Mouse (Mus musculus) CH12.LX (cell line): ENCODE data around the gene Jak2. TPM values are rescaled to one million over a fixed set of nuclear protein-coding genes. Genes with fewer than 3 reads are reported as not detected.
A peak's percentile ranks its signal among the peaks of the same experiment; 100 is the strongest.

Experiments
- DNase-seq: peaks from one replicate; pipeline ENCODE4 v3.0.0-alpha.2; 2013; ENCODE audit errors: extremely low read depth
- H3K27ac ChIP-seq: 2 replicates; pipeline ENCODE4 v1.5.1; 2012; ENCODE audit warnings: low read depth, mild to moderate bottlenecking, control low read depth, moderate library complexity; ENCODE audit not compliant: insufficient read depth
- H3K27me3 ChIP-seq: replicated peaks from 2 replicates; pipeline ENCODE3; 2012; ENCODE audit warnings: inconsistent platforms
- H3K36me3 ChIP-seq, 2 experiments: replicated peaks in 1 of 2; 2 replicates each; pipeline versions ENCODE3 to v1.6.1; 2012; ENCODE audit warnings: inconsistent platforms in 1 of 2, low read length in 1 of 2, mild to moderate bottlenecking in 1 of 2, mixed read lengths in 1 of 2, moderate library complexity in 1 of 2; ENCODE audit not compliant: control insufficient read depth in 1 of 2, insufficient read depth in 1 of 2
- H3K4me1 ChIP-seq, 2 experiments: 2 replicates each; pipeline ENCODE4 v1.6.1; 2012; ENCODE audit warnings: inconsistent platforms in 1 of 2, moderate library complexity in 1 of 2; ENCODE audit not compliant: insufficient read depth in 2 of 2, control insufficient read depth in 1 of 2
- H3K4me2 ChIP-seq: 2 replicates; pipeline ENCODE4 v1.6.1; 2012; ENCODE audit warnings: low read depth, mild to moderate bottlenecking, control low read depth; ENCODE audit not compliant: poor library complexity, insufficient read depth, severe bottlenecking
- H3K4me3 ChIP-seq, 3 experiments: fragments of 150-350 bp in 1 of 3; sonication (generic) in 1 of 3; replicated peaks in 1 of 3; 2 replicates each; pipeline versions ENCODE3 to v1.5.1; 2011 to 2012; ENCODE audit warnings: low read depth in 2 of 3, low read length in 2 of 3, mild to moderate bottlenecking in 2 of 3, moderate library complexity in 2 of 3, control low read depth in 1 of 3, improper control_type of control experiment in 1 of 3, inconsistent platforms in 1 of 3, mixed read lengths in 1 of 3; ENCODE audit not compliant: poor library complexity in 1 of 3
- H3K79me2 ChIP-seq: replicated peaks from 2 replicates; pipeline ENCODE4 v1.6.1; 2012; ENCODE audit warnings: mild to moderate bottlenecking, moderate library complexity; ENCODE audit not compliant: control insufficient read depth, poor library complexity, insufficient read depth, severe bottlenecking; ENCODE audit errors: extremely low read depth
- H3K9ac ChIP-seq: 2 replicates; pipeline ENCODE4 v1.6.1; 2012; ENCODE audit warnings: low read depth, mild to moderate bottlenecking, control low read depth, moderate library complexity; ENCODE audit not compliant: insufficient read depth
- H3K9me3 ChIP-seq: replicated peaks from 2 replicates; pipeline ENCODE3; 2012; ENCODE audit warnings: low read length, inconsistent platforms, mixed read lengths
- BHLHE40 ChIP-seq: IDR thresholded peaks from 2 replicates; pipeline ENCODE4 v1.6.1; 2011; ENCODE audit warnings: mild to moderate bottlenecking, low read depth, low read length, improper control_type of control experiment
- CHD2 ChIP-seq: IDR thresholded peaks from 2 replicates; pipeline ENCODE4 v1.6.1; 2011; ENCODE audit warnings: low read length, improper control_type of control experiment
- CTCF ChIP-seq, 2 experiments: IDR thresholded peaks in 1 of 2; conservative IDR thresholded peaks in 1 of 2; 2 replicates each; pipeline ENCODE4 v1.5.1; 2011 to 2012; ENCODE audit warnings: low read depth in 2 of 2, low read length in 2 of 2, improper control_type of control experiment in 1 of 2, inconsistent platforms in 1 of 2, mild to moderate bottlenecking in 1 of 2, moderate library complexity in 1 of 2
- EP300 ChIP-seq: IDR thresholded peaks from 2 replicates; pipeline ENCODE4 v1.6.1; 2011; ENCODE audit warnings: low read length, improper control_type of control experiment
- HCFC1 ChIP-seq: IDR thresholded peaks from 2 replicates; pipeline ENCODE4 v1.6.1; 2012; ENCODE audit warnings: low read depth, mild to moderate bottlenecking, inconsistent platforms, low read length, improper control_type of control experiment
- IRF4 ChIP-seq: IDR thresholded peaks from 2 replicates; pipeline ENCODE4 v1.6.1; 2014; ENCODE audit warnings: low read depth, mild to moderate bottlenecking, inconsistent platforms, low read length, improper control_type of control experiment
- JUN ChIP-seq: IDR thresholded peaks from 2 replicates; pipeline ENCODE4 v1.6.1; 2011; ENCODE audit warnings: low read depth, mild to moderate bottlenecking, low read length, improper control_type of control experiment, moderate library complexity; ENCODE audit not compliant: insufficient read depth
- JUND ChIP-seq: conservative IDR thresholded peaks from 2 replicates; pipeline ENCODE4 v1.6.1; 2011; ENCODE audit warnings: low read depth, low read length, improper control_type of control experiment
- KAT2A ChIP-seq: IDR thresholded peaks from 2 replicates; pipeline ENCODE4 v1.6.1; 2012; ENCODE audit warnings: low read length, improper control_type of control experiment, inconsistent platforms; ENCODE audit not compliant: insufficient replicate concordance
- MAFK ChIP-seq: IDR thresholded peaks from 2 replicates; pipeline ENCODE4 v1.6.1; 2011; ENCODE audit warnings: low read length, improper control_type of control experiment; ENCODE audit not compliant: insufficient replicate concordance
- MAX ChIP-seq: IDR thresholded peaks from 2 replicates; pipeline ENCODE4 v1.6.1; 2011; ENCODE audit warnings: low read length, improper control_type of control experiment
- MAZ ChIP-seq: IDR thresholded peaks from 2 replicates; pipeline ENCODE4 v1.6.1; 2012; ENCODE audit warnings: low read depth, mild to moderate bottlenecking, inconsistent platforms, low read length, improper control_type of control experiment, moderate library complexity
- MEF2A ChIP-seq: IDR thresholded peaks from 2 replicates; pipeline ENCODE4 v1.6.1; 2014; ENCODE audit warnings: low read depth, mild to moderate bottlenecking, inconsistent platforms, low read length, improper control_type of control experiment, borderline replicate concordance
- MYC ChIP-seq: IDR thresholded peaks from 2 replicates; pipeline ENCODE4 v1.6.1; 2011; ENCODE audit warnings: low read depth, mild to moderate bottlenecking, improper control_type of control experiment, low read length
- PAX5 ChIP-seq: IDR thresholded peaks from 2 replicates; pipeline ENCODE4 v1.6.1; 2012; ENCODE audit warnings: low read length, inconsistent platforms, mixed read lengths
- POLR2A ChIP-seq: IDR thresholded peaks from 2 replicates; pipeline ENCODE4 v1.6.1; 2011; ENCODE audit warnings: low read depth, mild to moderate bottlenecking, improper control_type of control experiment, low read length
- RCOR1 ChIP-seq: conservative IDR thresholded peaks from 2 replicates; pipeline ENCODE4 v1.6.1; 2012; ENCODE audit warnings: low read depth, mild to moderate bottlenecking, inconsistent platforms, low read length, improper control_type of control experiment
- SIN3A ChIP-seq: IDR thresholded peaks from 2 replicates; pipeline ENCODE4 v1.6.1; 2012; ENCODE audit warnings: low read length, improper control_type of control experiment, inconsistent platforms
- TCF12 ChIP-seq: IDR thresholded peaks from 2 replicates; pipeline ENCODE4 v1.6.1; 2014; ENCODE audit warnings: low read depth, mild to moderate bottlenecking, inconsistent platforms, low read length, improper control_type of control experiment
- USF2 ChIP-seq: conservative IDR thresholded peaks from 2 replicates; pipeline ENCODE4 v1.6.1; 2011; ENCODE audit warnings: low read depth, low read length, improper control_type of control experiment
- ZKSCAN1 ChIP-seq: IDR thresholded peaks from 2 replicates; pipeline ENCODE4 v1.6.1; 2012; ENCODE audit warnings: low read depth, inconsistent platforms, low read length, improper control_type of control experiment, borderline replicate concordance
- ZMIZ1 ChIP-seq: IDR thresholded peaks from 2 replicates; pipeline ENCODE4 v1.6.1; 2012; ENCODE audit warnings: low read depth, mild to moderate bottlenecking, inconsistent platforms, low read length, improper control_type of control experiment
- ZNF384 ChIP-seq: IDR thresholded peaks from 2 replicates; pipeline ENCODE4 v1.6.1; 2012; ENCODE audit warnings: low read depth, low read length, improper control_type of control experiment, inconsistent platforms
- dilution Hi-C: fragments of 300-500 bp; cut with MboI; formaldehyde crosslinking; loops from 2 replicates; pipeline ENCODE4 v1.14.3; 2020; ENCODE audit warnings: low sequenced_read_pairs; ENCODE audit not compliant: extremely low pct_unique_long_range_greater_than_20kb, extremely low pct_ligation_motif_present
- in situ Hi-C: fragments of 300-500 bp; cut with MboI; formaldehyde crosslinking; loops from 3 replicates; pipeline ENCODE4 v1.14.3; 2019; ENCODE audit warnings: low sequenced_read_pairs, low pct_ligation_motif_present, low pct_unique_long_range_greater_than_20kb, mixed read lengths
- polyA plus RNA-seq: library from polyadenylated mRNA; unstranded; fragments of >175 nt; gene quantifications from 2 replicates; pipeline ENCODE4 v1.2.1, GENCODE M21; 2012; ENCODE audit warnings: low read depth; ENCODE audit not compliant: insufficient read length
- total RNA-seq, 2 experiments: library from RNA; depleted of rRNA; stranded (reverse); fragments of 300-350 nt in 1 of 2; fragments of >200 nt in 1 of 2; gene quantifications; 2 replicates each; pipeline ENCODE4 v1.2.3; 2012 to 2014

The Jak2 gene
- total and polyA plus RNA-seq, 3 experiments = 6.6 to 11.5 (median 8.4) TPM

GRCm38 (mm10) chr19:29354895-29355877, 103.6 kb downstream of the Jak2 start (continued):
- TF ChIP-seq SIN3A = no peak; the same call in 1 of the 2 replicates
- no peak for TF ChIP-seq CHD2
- peak; percentile 4; the same call in 1 of the 2 replicates for TF ChIP-seq ZNF384
- no peak for TF ChIP-seq PAX5
- TF ChIP-seq MAX = no peak
- TF ChIP-seq MAZ = no peak
- no peak; the same call in 1 of the 2 replicates for TF ChIP-seq HCFC1
- no peak; the same call in 1 of the 2 replicates for TF ChIP-seq MYC
- TF ChIP-seq ZKSCAN1 = no peak
- TF ChIP-seq MEF2A = no peak; the same call in 1 of the 2 replicates
- no peak for TF ChIP-seq KAT2A
- no peak for TF ChIP-seq ZMIZ1
- TF ChIP-seq JUN = no peak

- H3K4me2 ChIP-seq = no peak overlapping the region
- no peaks in the 10 kb centered on the region for H3K27me3 ChIP-seq
- DNase-seq = no peak
- H3K4me1 ChIP-seq = peaks cover 4 to 9% of the 10 kb centered on the region in 2 experiments; a peak in 3 of 4 replicates
- dilution Hi-C loops (no loop called here), in situ Hi-C loops (loop anchor here (5.0 to 25.0 kb wide), 5 partner anchors 211 to 569 kb away; partner anchors contain the start of genes 9930021J03Rik and Ranbp6)
- no peaks in the 10 kb centered on the region for H3K79me2 ChIP-seq
- TF ChIP-seq JUND = no peak
- no peak for TF ChIP-seq IRF4
- peaks cover 11 to 47% of the 10 kb centered on the region in 2 experiments for H3K36me3 ChIP-seq
- no peak overlapping the region for H3K4me3 ChIP-seq
- no peaks in the 10 kb centered on the region for H3K9me3 ChIP-seq
- no peak overlapping the region for H3K27ac ChIP-seq
- no peak overlapping the region for H3K9ac ChIP-seq
Measured at GRCm38 (mm10) chr19:29356281-29356680, 104.7 kb downstream of the Jak2 start.

GRCm38 (mm10) chr19:29360251-29360650, 108.6 kb downstream of the Jak2 start:
- TF ChIP-seq EP300 (no peak), PAX5 (no peak), POLR2A (no peak), CHD2 (no peak), MAFK (no peak), MEF2A (no peak), ZKSCAN1 (no peak), KAT2A (no peak), TCF12 (no peak), RCOR1 (no peak), BHLHE40 (no peak), USF2 (no peak), CTCF (conservative IDR thresholded peaks at IDR 0.05 in 1 of 2, IDR thresholded peaks at IDR 0.05 in 1 of 2; ENCODE audit: low read depth in 2 of 2, low read length in 2 of 2) (no peak), HCFC1 (no peak), MAX (no peak), JUND (no peak), ZNF384 (no peak)
- in situ Hi-C loops (loop anchor here (25.0 kb wide), 2 partner anchors 452 to 573 kb away; partner anchors contain the start of genes 9930021J03Rik and Ranbp6), dilution Hi-C loops (no loop called here)
- H3K4me2 ChIP-seq = no peak overlapping the region
- H3K36me3 ChIP-seq = peaks cover 11 to 48% of the 10 kb centered on the region in 2 experiments
- H3K9me3 ChIP-seq = no peaks in the 10 kb centered on the region
- H3K4me3 ChIP-seq = no peak overlapping the region
- no peaks in the 10 kb centered on the region for H3K27me3 ChIP-seq
- H3K27ac ChIP-seq = no peak overlapping the region
- no peak for DNase-seq
- H3K4me1 ChIP-seq = peaks cover 21 to 42% of the 10 kb centered on the region in 2 experiments
- H3K79me2 ChIP-seq = no peaks in the 10 kb centered on the region
- H3K9ac ChIP-seq = no peak overlapping the region
